ENCODE assay signal across 8 mouse cellular contexts in genomic region chr4:129608426-129609025, GRCm38 (mm10). TPM values are rescaled to one million over a fixed set of nuclear protein-coding genes. Genes with fewer than 3 reads are reported as not detected.
DNase-seq lines count a peak whose midpoint lies in the region; ATAC-seq and TF ChIP-seq lines count a peak whose summit lies in the region.

No protein-coding gene starts in this region.

- H3K9ac ChIP-seq in hindbrain, postnatal 0 days (replicated peaks; ENCODE audit: low read length) = peak overlapping the region; percentile 29; the same call in 1 of the 2 replicates

- peak overlapping the region; percentile 57 for H3K27ac ChIP-seq in hindbrain, postnatal 0 days
- peak overlapping the region; percentile 79 for H3K27ac ChIP-seq in left cerebral cortex, adult 2 months

- WGBS in hindbrain, postnatal 0 days = 37% methylated on average over 7 of the region's 7 CpGs

- TF ChIP-seq CTCF in hindbrain, postnatal 0 days (IDR thresholded peaks at IDR 0.05; ENCODE audit: low read depth) = peak; percentile 96
- TF ChIP-seq CTCF in left cerebral cortex, adult 2 months (IDR thresholded peaks at IDR 0.05) = peak; percentile 88

- peak; percentile 65 for DNase-seq in WW6 (ENCODE audit: low read depth, low spot score)
- DNase-seq in cerebellum, postnatal 25 days = peak; percentile 79 to 90
- peak; percentile 84 for DNase-seq in gastrocnemius, adult 18-20 months (ENCODE audit: low spot score)
- DNase-seq in hindbrain, postnatal 0 days (ENCODE audit: low spot score) = peak; percentile 92
- DNase-seq in left cerebral cortex, adult 2 months (ENCODE audit: extremely low spot score in 1 of 2, low spot score in 2 of 2) = peak; percentile 72 to 79
- peak; percentile 90 to 91 for DNase-seq in right cerebral cortex, postnatal 10 days (ENCODE audit: low spot score in 2 of 2)
- peak; percentile 67 to 81 for DNase-seq in urinary bladder, postnatal 4 days (ENCODE audit: low spot score in 2 of 2)

- H3K4me3 ChIP-seq in hindbrain, postnatal 0 days (ENCODE audit: low read length) = no peak overlapping the region
- H3K4me3 ChIP-seq in left cerebral cortex, adult 2 months = no peak overlapping the region

- no peak overlapping the region for H3K4me2 ChIP-seq in hindbrain, postnatal 0 days (ENCODE audit: low read depth, low read length)

- H3K36me3 ChIP-seq in hindbrain, postnatal 0 days (ENCODE audit: insufficient read depth, low read length) = peaks cover 27% of the 10 kb centered on the region

- H3K9me3 ChIP-seq in hindbrain, postnatal 0 days (ENCODE audit: low read length) = no peaks in the 10 kb centered on the region

- H3K27me3 ChIP-seq in hindbrain, postnatal 0 days (ENCODE audit: insufficient read depth, low read length) = no peaks in the 10 kb centered on the region

- ATAC-seq in hindbrain, postnatal 0 days = peak; percentile 91
- peak; percentile 99 for ATAC-seq in megakaryocyte progenitor cell, adult 5-6 weeks (replicated peaks; ENCODE audit: poor library complexity)

- intact Hi-C loops in left cerebral cortex, adult 2 months (cut with DNase I) = loop anchor here (5.0 kb wide), 1 partner anchor 116 kb away; the partner anchor contains the start of genes Fam229a and Tssk3

- no peaks in the 10 kb centered on the region for H3K4me1 ChIP-seq in hindbrain, postnatal 0 days (ENCODE audit: insufficient read depth, low read length)

RNA-seq across cellular contexts. Expression of gene Dcdc2b, which starts 5.5 kb away (rescaled TPM):
- total RNA-seq in gastrocnemius, adult 18-20 months (2021) = under 1 TPM; 0.71 to 0.84 TPM
- total RNA-seq in hindbrain, postnatal 0 days (2014; rRNA removed) = not detected in 2 replicates
- 4.1 TPM in 2 replicates for polyA plus RNA-seq in hindbrain, postnatal 0 days (2015; fragmentation: Nextera tagmentation; extraction: Ambion mirVana)
- total RNA-seq in left cerebral cortex, adult 2 months (2021) = 1 to 10 TPM; 5.7 to 6.2 TPM
- total RNA-seq in megakaryocyte progenitor cell, adult 5-6 weeks (2015) = 1.3 TPM in 1 of 2 replicates, not detected in the other
- 0.81 TPM in 1 of 2 replicates, not detected in the other for total RNA-seq in megakaryocyte progenitor cell, adult 5-6 weeks (2017)

RNA-seq across cellular contexts. Expression of gene Tmem234, which starts 8.1 kb away (rescaled TPM):
- total RNA-seq in gastrocnemius, adult 18-20 months (2021) = 10 to 100 TPM; 28.8 to 32.9 TPM
- total RNA-seq in hindbrain, postnatal 0 days (2014; rRNA removed) = 150 and 182 TPM in 2 replicates
- 216 and 221 TPM in 2 replicates for polyA plus RNA-seq in hindbrain, postnatal 0 days (2015; fragmentation: Nextera tagmentation; extraction: Ambion mirVana)
- total RNA-seq in left cerebral cortex, adult 2 months (2021) = 10 to 100 TPM; 89.3 to 94.8 TPM
- total RNA-seq in megakaryocyte progenitor cell, adult 5-6 weeks (2015) = 97.2 and 104 TPM in 2 replicates
- total RNA-seq in megakaryocyte progenitor cell, adult 5-6 weeks (2017) = 100 and 123 TPM in 2 replicates

RNA-seq across cellular contexts. Expression of gene Eif3i, which starts 8.1 kb away (rescaled TPM):
- total RNA-seq in gastrocnemius, adult 18-20 months (2021) = 100 to 1,000 TPM; 132 to 136 TPM
- 364 and 401 TPM in 2 replicates for total RNA-seq in hindbrain, postnatal 0 days (2014; rRNA removed)
- polyA plus RNA-seq in hindbrain, postnatal 0 days (2015; fragmentation: Nextera tagmentation; extraction: Ambion mirVana) = 231 and 233 TPM in 2 replicates
- 100 to 1,000 TPM; 124 to 129 TPM for total RNA-seq in left cerebral cortex, adult 2 months (2021)
- 405 and 434 TPM in 2 replicates for total RNA-seq in megakaryocyte progenitor cell, adult 5-6 weeks (2015)
- 298 and 336 TPM in 2 replicates for total RNA-seq in megakaryocyte progenitor cell, adult 5-6 weeks (2017)

RNA-seq across cellular contexts. Expression of gene Iqcc, which starts 10.4 kb away (rescaled TPM):
- 1 to 10 TPM; 7.4 to 8.8 TPM for total RNA-seq in gastrocnemius, adult 18-20 months (2021)
- total RNA-seq in hindbrain, postnatal 0 days (2014; rRNA removed) = 11.2 and 12.0 TPM in 2 replicates
- 21.0 and 21.1 TPM in 2 replicates for polyA plus RNA-seq in hindbrain, postnatal 0 days (2015; fragmentation: Nextera tagmentation; extraction: Ambion mirVana)
- 10 to 100 TPM; 30.1 to 34.8 TPM for total RNA-seq in left cerebral cortex, adult 2 months (2021)
- 11.3 and 17.5 TPM in 2 replicates for total RNA-seq in megakaryocyte progenitor cell, adult 5-6 weeks (2015)
- total RNA-seq in megakaryocyte progenitor cell, adult 5-6 weeks (2017) = 16.8 and 17.9 TPM in 2 replicates

RNA-seq across cellular contexts. Expression of gene Ccdc28b, which starts 15.2 kb away (rescaled TPM):
- total RNA-seq in gastrocnemius, adult 18-20 months (2021) = 10 to 100 TPM; 28.7 to 29.2 TPM
- total RNA-seq in hindbrain, postnatal 0 days (2014; rRNA removed) = 55.0 and 77.7 TPM in 2 replicates
- 150 and 157 TPM in 2 replicates for polyA plus RNA-seq in hindbrain, postnatal 0 days (2015; fragmentation: Nextera tagmentation; extraction: Ambion mirVana)
- total RNA-seq in left cerebral cortex, adult 2 months (2021) = 10 to 100 TPM; 50.9 to 67.0 TPM
- total RNA-seq in megakaryocyte progenitor cell, adult 5-6 weeks (2015) = 43.6 and 55.5 TPM in 2 replicates
- 53.6 and 57.7 TPM in 2 replicates for total RNA-seq in megakaryocyte progenitor cell, adult 5-6 weeks (2017)
